Mouse (Mus musculus) MEL (cell line): Measurements from ENCODE around the gene Enthd1.

Source experiments
- CTCF ChIP-seq, 3 experiments: IDR thresholded peaks in 2 of 3; conservative IDR thresholded peaks in 1 of 3; 2 replicates each; pipeline ENCODE4 v1.5.1; 2011 to 2012; ENCODE audit warnings: low read length in 3 of 3, low read depth in 2 of 3, mild to moderate bottlenecking in 2 of 3, improper control_type of control experiment in 1 of 3, inconsistent platforms in 1 of 3, mixed read lengths in 1 of 3, moderate library complexity in 1 of 3; ENCODE audit not compliant: control insufficient read depth in 1 of 3, insufficient read depth in 1 of 3, poor library complexity in 1 of 3, severe bottlenecking in 1 of 3
- EP300 ChIP-seq, 2 experiments: IDR thresholded peaks; 2 replicates each; pipeline ENCODE4 v1.6.1; 2011; ENCODE audit warnings: improper control_type of control experiment in 2 of 2, low read length in 2 of 2, low read depth in 1 of 2, mild to moderate bottlenecking in 1 of 2
- JUND ChIP-seq: IDR thresholded peaks from 2 replicates; pipeline ENCODE4 v1.6.1; 2011; ENCODE audit warnings: low read depth, mild to moderate bottlenecking, improper control_type of control experiment, low read length
- MAFK ChIP-seq: IDR thresholded peaks from 2 replicates; pipeline ENCODE4 v1.6.1; 2011; ENCODE audit warnings: low read depth, mild to moderate bottlenecking, low read length, improper control_type of control experiment, borderline replicate concordance
- POLR2AphosphoS5 ChIP-seq: IDR thresholded peaks from 2 replicates; pipeline ENCODE4 v1.6.1; 2012; ENCODE audit warnings: low read depth, borderline replicate concordance, mild to moderate bottlenecking, inconsistent platforms, low read length, moderate library complexity, mixed read lengths
- SIN3A ChIP-seq: IDR thresholded peaks from 2 replicates; pipeline ENCODE4 v1.6.1; 2012; ENCODE audit warnings: low read length, improper control_type of control experiment, inconsistent platforms

- TF ChIP-seq JUND (peak; percentile 84; the same call in 1 of the 2 replicates), CTCF (IDR thresholded peaks at IDR 0.05 in 2 of 3, conservative IDR thresholded peaks at IDR 0.05 in 1 of 3; ENCODE audit: control insufficient read depth in 1 of 3, insufficient read depth in 1 of 3, low read depth in 2 of 3, low read length in 3 of 3, poor library complexity in 1 of 3, severe bottlenecking in 1 of 3) (no peak), MAFK (no peak), POLR2AphosphoS5 (no peak), EP300 (IDR thresholded peaks at IDR 0.05; ENCODE audit: low read depth in 1 of 2, low read length in 2 of 2) (peak; percentile 49 to 74; a peak in 3 of 4 replicates), SIN3A (no peak)
These were observed 4.0 kb downstream of the Enthd1 start for GRCm38 (mm10) chr15:80560646-80561580.
